Mouse (Mus musculus) kidney, adult 10 weeks (tissue): ENCODE results near the gene Gm45213. TPM values are rescaled to one million over a fixed set of nuclear protein-coding genes. Genes with fewer than 3 reads are reported as not detected.

ENCODE experiments used
- polyA plus RNA-seq: library from polyadenylated mRNA; stranded (reverse); fragments of 350-450 nt; fragmentation: Illumina TruSeq; extraction: RNeasy Lipid Tissue Mini Kit (QIAGEN cat#74804); gene quantifications from one replicate; pipeline ENCODE4 v1.2.3, GENCODE M21; 2014; ENCODE audit warnings: low read depth, low replicate concordance

Gm45213 gene
- polyA plus RNA-seq = not detected

GRCm38 (mm10) chr7:66043552-66044459, at the start of gene Gm45213:
Gene Gm45213 (plus strand): TSS chr7:66043602.

GRCm38 (mm10) chr7:66058703-66059102, 15.3 kb downstream of the Gm45213 start, which contains the start of gene Snrpa1:
Gene Snrpa1 (plus strand): TSS chr7:66059003.

GRCm38 (mm10) chr7:66079364-66080230, 36.2 kb downstream of the Gm45213 start, which contains the start of gene Selenos:
Gene Selenos (plus strand): TSS chr7:66079649.

GRCm38 (mm10) chr7:66108961-66109854, 65.8 kb downstream of the Gm45213 start, which contains the start of gene Chsy1:
Gene Chsy1 (plus strand): TSS chr7:66109515.

Other genes starting within 250 kb of the Gm45213 start
- gene Pcsk6, start 181.9 kb upstream of the Gm45213 start, polyA plus RNA-seq = 7.5 TPM
- gene Snrpa1, start 15.4 kb downstream of the Gm45213 start, polyA plus RNA-seq = 36.2 TPM
- 103 TPM for gene Selenos, start 36.0 kb downstream of the Gm45213 start, polyA plus RNA-seq
- gene Chsy1, start 65.9 kb downstream of the Gm45213 start, polyA plus RNA-seq = 7.9 TPM